Mouse (Mus musculus): ENCODE results near the gene Tbx3. TPM values are rescaled to one million over a fixed set of nuclear protein-coding genes. Genes with fewer than 3 reads are reported as not detected.
A peak's percentile ranks its signal among the peaks of the same experiment; 100 is the strongest.

Tbx3 gene
- 3.9 and 7.2 TPM in 2 replicates for polyA plus RNA-seq (2016; fragmentation: Nextera tagmentation; extraction: Ambion mirVana)

- Histone ChIP-seq H3K27ac (replicated peaks) (peak within 1 kb of the TSS; percentile 75), H3K4me1 (peaks cover 43% of the 10 kb centered on the region), H3K9me3 (replicated peaks) (no peaks in the 10 kb centered on the region), H3K27me3 (ENCODE audit: low read depth, poor library complexity, severe bottlenecking) (peaks cover 100% of the 10 kb centered on the region), H3K36me3 (no peaks in the 10 kb centered on the region), H3K4me3 (peak within 1 kb of the TSS; percentile 51)
- DNase-seq (ENCODE audit: low spot score), result peak; percentile 93
- under 1% methylated on average over 43 of the region's 43 CpGs for WGBS
Measured at GRCm38 (mm10) chr5:119670566-119671108, at the start of gene Tbx3. Gene Tbx3, plus strand, starts transcription at chr5:119670669.

GRCm38 (mm10) chr5:119622076-119622475, 48.4 kb upstream of the Tbx3 start:
- no peak overlapping the region for H3K4me3 ChIP-seq
- H3K9me3 ChIP-seq (replicated peaks), result no peaks in the 10 kb centered on the region
- H3K27ac ChIP-seq (replicated peaks), result no peak overlapping the region
- H3K27me3 ChIP-seq (ENCODE audit: low read depth, poor library complexity, severe bottlenecking), result peaks cover 98% of the 10 kb centered on the region
- WGBS, result 100% methylated on average over 1 of the region's 1 CpGs
- peaks cover 17% of the 10 kb centered on the region for H3K4me1 ChIP-seq
- DNase-seq (ENCODE audit: low spot score), result no peak
- H3K36me3 ChIP-seq, result no peaks in the 10 kb centered on the region

- Histone ChIP-seq H3K4me1 (peaks cover 28% of the 10 kb centered on the region), H3K4me3 (no peak overlapping the region), H3K27ac (replicated peaks) (no peak overlapping the region), H3K27me3 (ENCODE audit: low read depth, poor library complexity, severe bottlenecking) (peaks cover 98% of the 10 kb centered on the region), H3K36me3 (no peaks in the 10 kb centered on the region), H3K9me3 (replicated peaks) (no peaks in the 10 kb centered on the region)
- no peak for DNase-seq (ENCODE audit: low spot score)
- WGBS, result 45% methylated on average over 1 of the region's 1 CpGs
Measured at GRCm38 (mm10) chr5:119624554-119624953, 45.9 kb upstream of the Tbx3 start.

GRCm38 (mm10) chr5:119625603-119626002, 44.9 kb upstream of the Tbx3 start:
- no peaks in the 10 kb centered on the region for H3K9me3 ChIP-seq (replicated peaks)
- DNase-seq (ENCODE audit: low spot score), result no peak
- peaks cover 29% of the 10 kb centered on the region for H3K4me1 ChIP-seq
- no peak overlapping the region for H3K27ac ChIP-seq (replicated peaks)
- H3K36me3 ChIP-seq, result no peaks in the 10 kb centered on the region
- H3K27me3 ChIP-seq (ENCODE audit: low read depth, poor library complexity, severe bottlenecking), result peaks cover 98% of the 10 kb centered on the region
- 2% methylated on average over 13 of the region's 13 CpGs for WGBS
- H3K4me3 ChIP-seq, result no peak overlapping the region

GRCm38 (mm10) chr5:119626154-119626553, 44.3 kb upstream of the Tbx3 start:
- Histone ChIP-seq H3K4me1 (peaks cover 29% of the 10 kb centered on the region), H3K27ac (replicated peaks) (no peak overlapping the region), H3K36me3 (no peaks in the 10 kb centered on the region), H3K4me3 (0 out of 2 replicates have a peak overlapping the region, but pooled peaks have one; percentile 43), H3K27me3 (ENCODE audit: low read depth, poor library complexity, severe bottlenecking) (peaks cover 97% of the 10 kb centered on the region), H3K9me3 (replicated peaks) (no peaks in the 10 kb centered on the region)
- no peak for DNase-seq (ENCODE audit: low spot score)
- WGBS, result 3% methylated on average over 9 of the region's 9 CpGs

GRCm38 (mm10) chr5:119626662-119627061, 43.8 kb upstream of the Tbx3 start:
- peak; percentile 40 for DNase-seq (ENCODE audit: low spot score)
- H3K4me3 ChIP-seq, result peak overlapping the region; percentile 43
- no peaks in the 10 kb centered on the region for H3K36me3 ChIP-seq
- peaks cover 97% of the 10 kb centered on the region for H3K27me3 ChIP-seq (ENCODE audit: low read depth, poor library complexity, severe bottlenecking)
- H3K9me3 ChIP-seq (replicated peaks), result no peaks in the 10 kb centered on the region
- peaks cover 29% of the 10 kb centered on the region for H3K4me1 ChIP-seq
- under 1% methylated on average over 22 of the region's 22 CpGs for WGBS
- no peak overlapping the region for H3K27ac ChIP-seq (replicated peaks)

- H3K27ac ChIP-seq (replicated peaks), result no peak overlapping the region
- no peak overlapping the region for H3K4me3 ChIP-seq
- DNase-seq (ENCODE audit: low spot score), result no peak
- peaks cover 92% of the 10 kb centered on the region for H3K27me3 ChIP-seq (ENCODE audit: low read depth, poor library complexity, severe bottlenecking)
- H3K4me1 ChIP-seq, result peaks cover 29% of the 10 kb centered on the region
- 76% methylated on average over 3 of the region's 3 CpGs for WGBS
- no peaks in the 10 kb centered on the region for H3K36me3 ChIP-seq
- no peaks in the 10 kb centered on the region for H3K9me3 ChIP-seq (replicated peaks)
Measured at GRCm38 (mm10) chr5:119628100-119628499, 42.4 kb upstream of the Tbx3 start.

- DNase-seq (ENCODE audit: low spot score), result no peak
- H3K4me1 ChIP-seq, result peaks cover 29% of the 10 kb centered on the region
- 33% methylated on average over 12 of the region's 12 CpGs for WGBS
- no peak overlapping the region for H3K27ac ChIP-seq (replicated peaks)
- no peaks in the 10 kb centered on the region for H3K9me3 ChIP-seq (replicated peaks)
- H3K4me3 ChIP-seq, result no peak overlapping the region
- no peaks in the 10 kb centered on the region for H3K36me3 ChIP-seq
- peaks cover 91% of the 10 kb centered on the region for H3K27me3 ChIP-seq (ENCODE audit: low read depth, poor library complexity, severe bottlenecking)
Measured at GRCm38 (mm10) chr5:119628746-119629327, 41.6 kb upstream of the Tbx3 start.

- H3K4me1 ChIP-seq, result peaks cover 9% of the 10 kb centered on the region
- H3K36me3 ChIP-seq, result no peaks in the 10 kb centered on the region
- H3K9me3 ChIP-seq (replicated peaks), result no peaks in the 10 kb centered on the region
- peaks cover 65% of the 10 kb centered on the region for H3K27me3 ChIP-seq (ENCODE audit: low read depth, poor library complexity, severe bottlenecking)
- H3K4me3 ChIP-seq, result no peak overlapping the region
- 90% methylated on average over 4 of the region's 4 CpGs for WGBS
- no peak overlapping the region for H3K27ac ChIP-seq (replicated peaks)
- no peak for DNase-seq (ENCODE audit: low spot score)
Measured at GRCm38 (mm10) chr5:119633581-119633980, 36.9 kb upstream of the Tbx3 start.

- Histone ChIP-seq H3K27me3 (ENCODE audit: low read depth, poor library complexity, severe bottlenecking) (peaks cover 61% of the 10 kb centered on the region), H3K9me3 (replicated peaks) (no peaks in the 10 kb centered on the region), H3K27ac (replicated peaks) (no peak overlapping the region), H3K4me3 (no peak overlapping the region), H3K4me1 (no peaks in the 10 kb centered on the region), H3K36me3 (no peaks in the 10 kb centered on the region)
- no peak for DNase-seq (ENCODE audit: low spot score)
- WGBS, result 69% methylated on average over 2 of the region's 2 CpGs
Measured at GRCm38 (mm10) chr5:119634861-119635260, 35.6 kb upstream of the Tbx3 start.

- WGBS, result 76% methylated on average over 12 of the region's 12 CpGs
- H3K4me3 ChIP-seq, result no peak overlapping the region
- no peaks in the 10 kb centered on the region for H3K36me3 ChIP-seq
- peaks cover 10% of the 10 kb centered on the region for H3K4me1 ChIP-seq
- no peaks in the 10 kb centered on the region for H3K9me3 ChIP-seq (replicated peaks)
- no peak overlapping the region for H3K27ac ChIP-seq (replicated peaks)
- H3K27me3 ChIP-seq (ENCODE audit: low read depth, poor library complexity, severe bottlenecking), result peaks cover 65% of the 10 kb centered on the region
- no peak for DNase-seq (ENCODE audit: low spot score)
Measured at GRCm38 (mm10) chr5:119638300-119638699, 32.2 kb upstream of the Tbx3 start.

GRCm38 (mm10) chr5:119641094-119641493, 29.4 kb upstream of the Tbx3 start:
- Histone ChIP-seq H3K36me3 (no peaks in the 10 kb centered on the region), H3K9me3 (replicated peaks) (no peaks in the 10 kb centered on the region), H3K27ac (replicated peaks) (no peak overlapping the region), H3K4me3 (no peak overlapping the region), H3K27me3 (ENCODE audit: low read depth, poor library complexity, severe bottlenecking) (peaks cover 72% of the 10 kb centered on the region), H3K4me1 (peaks cover 14% of the 10 kb centered on the region)
- DNase-seq (ENCODE audit: low spot score), result no peak
- 74% methylated on average over 9 of the region's 9 CpGs for WGBS

GRCm38 (mm10) chr5:119641714-119642113, 28.8 kb upstream of the Tbx3 start:
- 33% methylated on average over 3 of the region's 3 CpGs for WGBS
- Histone ChIP-seq H3K4me3 (no peak overlapping the region), H3K36me3 (no peaks in the 10 kb centered on the region), H3K27me3 (ENCODE audit: low read depth, poor library complexity, severe bottlenecking) (peaks cover 76% of the 10 kb centered on the region), H3K27ac (replicated peaks) (no peak overlapping the region), H3K4me1 (peaks cover 15% of the 10 kb centered on the region), H3K9me3 (replicated peaks) (no peaks in the 10 kb centered on the region)
- no peak for DNase-seq (ENCODE audit: low spot score)
